Mouse (Mus musculus): ENCODE measurements around the gene Slc44a2.

DNA sequence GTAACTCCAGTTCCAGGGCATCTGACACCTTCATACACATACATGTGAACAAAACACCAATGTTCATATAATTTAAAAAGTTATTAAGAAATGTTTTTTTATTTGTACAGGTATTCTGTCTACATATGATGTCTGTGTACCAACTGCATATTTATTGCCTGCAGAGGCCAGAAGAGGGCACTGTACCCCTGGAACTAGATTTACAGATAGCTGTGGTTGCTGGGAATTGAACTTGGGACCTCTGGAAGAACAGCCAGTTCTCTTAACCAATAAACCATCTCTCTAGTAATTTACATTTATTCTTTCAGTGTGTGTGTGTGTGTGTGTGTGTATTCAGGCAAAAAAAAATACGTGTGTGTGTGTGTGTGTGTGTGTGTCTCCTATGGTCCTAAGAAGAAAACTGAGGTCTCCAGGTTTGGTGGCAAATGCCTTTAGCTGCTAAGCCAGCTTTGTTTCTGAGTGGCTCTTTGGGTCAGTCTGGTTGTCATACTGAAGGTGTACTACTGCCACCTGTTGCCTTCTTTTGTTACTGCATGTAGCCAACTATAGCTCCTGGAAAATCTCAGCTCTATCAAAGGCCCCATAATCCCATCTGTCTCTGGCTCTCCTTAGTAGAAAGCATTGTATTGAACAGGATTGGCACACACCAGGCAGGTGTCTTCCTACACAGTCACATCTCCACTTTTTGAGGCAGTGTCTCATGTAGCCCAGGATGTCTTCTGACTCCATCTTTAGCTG, 36.7 kb downstream of the Slc44a2 start:
- TF ChIP-seq POLR2A (IDR thresholded peaks at IDR 0.05; ENCODE audit: control insufficient read depth, extremely low read depth, insufficient read depth, low read length, poor library complexity) (no peak), CTCF (IDR thresholded peaks at IDR 0.05; ENCODE audit: borderline replicate concordance, control insufficient read depth, extremely low read depth, insufficient read depth, low read length, poor library complexity) (no peak)

All from thymus, adult 2 months (tissue).